Mouse (Mus musculus): ENCODE measurements around the gene Cdkn1a. TPM values are rescaled to one million over a fixed set of nuclear protein-coding genes. Genes with fewer than 3 reads are reported as not detected.
"Not testable (repeated sequence)": the region's sequence is repeated elsewhere in the genome, so short reads cannot be mapped to it uniquely, and the experiment has no call there.

Cdkn1a gene
- total RNA-seq, 4 experiments from 2014 or later, result 11.7 to 32.6 (median 22.3) TPM

- no peak for DNase-seq (ENCODE audit: low spot score)
These were observed 9.0 kb upstream of the Cdkn1a start for GRCm38 (mm10) chr17:29081618-29082381.

- no peak for DNase-seq (ENCODE audit: low spot score)
These were observed 7.2 kb upstream of the Cdkn1a start for GRCm38 (mm10) chr17:29083586-29083985.

- DNase-seq (ENCODE audit: low spot score), result no peak
These were observed 6.1 kb upstream of the Cdkn1a start for GRCm38 (mm10) chr17:29084656-29085055.

GRCm38 (mm10) chr17:29085266-29085665 lies 5.5 kb upstream of the Cdkn1a start:
- DNase-seq (ENCODE audit: low spot score), result no peak

GRCm38 (mm10) chr17:29086916-29087315 lies 3.9 kb upstream of the Cdkn1a start:
- no peak for DNase-seq (ENCODE audit: low spot score)

GRCm38 (mm10) chr17:29091348-29091944 lies 670 bp downstream of the Cdkn1a start:
- no peak for DNase-seq (ENCODE audit: low spot score)

- DNase-seq (ENCODE audit: low spot score), result no peak
These were observed 1.7 kb downstream of the Cdkn1a start for GRCm38 (mm10) chr17:29092497-29092896.

GRCm38 (mm10) chr17:29093110-29093952 lies 2.6 kb downstream of the Cdkn1a start:
- peak; percentile 93 for DNase-seq (ENCODE audit: low spot score)

GRCm38 (mm10) chr17:29093961-29094309 lies 3.2 kb downstream of the Cdkn1a start:
- DNase-seq (ENCODE audit: low spot score), result no peak

- DNase-seq (ENCODE audit: low spot score), result peak; percentile 92
These were observed 3.8 kb downstream of the Cdkn1a start for GRCm38 (mm10) chr17:29094310-29095181.

GRCm38 (mm10) chr17:29095201-29095733 lies 4.5 kb downstream of the Cdkn1a start:
- DNase-seq (ENCODE audit: low spot score), result peak; percentile 97

GRCm38 (mm10) chr17:29096245-29096644 lies 5.5 kb downstream of the Cdkn1a start:
- DNase-seq (ENCODE audit: low spot score), result no peak

GRCm38 (mm10) chr17:29096851-29097561 lies 6.2 kb downstream of the Cdkn1a start:
- DNase-seq (ENCODE audit: low spot score), result no peak

GRCm38 (mm10) chr17:29098291-29098690 lies 7.5 kb downstream of the Cdkn1a start:
- no peak for DNase-seq (ENCODE audit: low spot score)

- no peak for DNase-seq (ENCODE audit: low spot score)
These were observed 8.3 kb downstream of the Cdkn1a start for GRCm38 (mm10) chr17:29099076-29099475.

- DNase-seq (ENCODE audit: low spot score), result no peak
These were observed 9.9 kb downstream of the Cdkn1a start for GRCm38 (mm10) chr17:29100627-29101026.

GRCm38 (mm10) chr17:29110356-29110755 lies 19.6 kb downstream of the Cdkn1a start:
- not testable (repeated sequence) for DNase-seq (ENCODE audit: low spot score)

GRCm38 (mm10) chr17:29111332-29111731 lies 20.6 kb downstream of the Cdkn1a start:
- no peak for DNase-seq (ENCODE audit: low spot score)

GRCm38 (mm10) chr17:29113591-29114352 lies 23.0 kb downstream of the Cdkn1a start, which contains the start of gene Rab44:
Gene Rab44 (plus strand): TSS chr17:29114145.
- DNase-seq (ENCODE audit: low spot score), result no peak

- no peak for DNase-seq (ENCODE audit: low spot score)
These were observed 25.2 kb downstream of the Cdkn1a start for GRCm38 (mm10) chr17:29116023-29116422.

Data from heart, adult 8-10 months (tissue).